Mouse (Mus musculus): Measurements from ENCODE around the gene Bhlhe23. TPM values are rescaled to one million over a fixed set of nuclear protein-coding genes. Genes with fewer than 3 reads are reported as not detected.

Gene Bhlhe23
- polyA plus RNA-seq, 1 experiment from 2014 or later, result not detected

GRCm38 (mm10) chr2:180755896-180756295 lies 20.8 kb downstream of the Bhlhe23 start:
- H3K27ac ChIP-seq (ENCODE audit: low read length), result no peak overlapping the region
- H3K36me3 ChIP-seq (ENCODE audit: control insufficient read depth, insufficient read depth), result no peaks in the 10 kb centered on the region
- no peak overlapping the region for H3K4me3 ChIP-seq (ENCODE audit: low read depth, low read length)
- no peak for ATAC-seq (ENCODE audit: low read depth)
- no peaks in the 10 kb centered on the region for H3K9me3 ChIP-seq (replicated peaks; ENCODE audit: control insufficient read depth, low read length)
- H3K4me2 ChIP-seq (ENCODE audit: low read depth, low read length), result no peak overlapping the region
- 2% methylated on average over 8 of the region's 8 CpGs for WGBS (ENCODE audit: insufficient replicate concordance)
- H3K9ac ChIP-seq (ENCODE audit: low read depth, low read length), result no peak overlapping the region
- no peaks in the 10 kb centered on the region for H3K4me1 ChIP-seq (ENCODE audit: control insufficient read depth, low read depth, low read length)
- no peaks in the 10 kb centered on the region for H3K27me3 ChIP-seq (ENCODE audit: control insufficient read depth, insufficient read depth, low read depth, low read length)

- H3K4me3 ChIP-seq (ENCODE audit: low read depth, low read length), result no peak overlapping the region
- no peak overlapping the region for H3K27ac ChIP-seq (ENCODE audit: low read length)
- no peaks in the 10 kb centered on the region for H3K27me3 ChIP-seq (ENCODE audit: control insufficient read depth, insufficient read depth, low read depth, low read length)
- H3K4me1 ChIP-seq (ENCODE audit: control insufficient read depth, low read depth, low read length), result no peaks in the 10 kb centered on the region
- no peak overlapping the region for H3K4me2 ChIP-seq (ENCODE audit: low read depth, low read length)
- no peaks in the 10 kb centered on the region for H3K36me3 ChIP-seq (ENCODE audit: control insufficient read depth, insufficient read depth)
- ATAC-seq (ENCODE audit: low read depth), result no peak
- no peak overlapping the region for H3K9ac ChIP-seq (ENCODE audit: low read depth, low read length)
- 60% methylated on average over 5 of the region's 5 CpGs for WGBS (ENCODE audit: insufficient replicate concordance)
- H3K9me3 ChIP-seq (replicated peaks; ENCODE audit: control insufficient read depth, low read length), result no peaks in the 10 kb centered on the region
Observed at GRCm38 (mm10) chr2:180754976-180755688, 21.6 kb downstream of the Bhlhe23 start.

GRCm38 (mm10) chr2:180748904-180749303 lies 27.8 kb downstream of the Bhlhe23 start:
- no peak overlapping the region for H3K4me3 ChIP-seq (ENCODE audit: low read depth, low read length)
- no peak overlapping the region for H3K9ac ChIP-seq (ENCODE audit: low read depth, low read length)
- H3K4me1 ChIP-seq (ENCODE audit: control insufficient read depth, low read depth, low read length), result no peaks in the 10 kb centered on the region
- ATAC-seq (ENCODE audit: low read depth), result no peak
- no peaks in the 10 kb centered on the region for H3K36me3 ChIP-seq (ENCODE audit: control insufficient read depth, insufficient read depth)
- WGBS (ENCODE audit: insufficient replicate concordance), result 39% methylated on average over 5 of the region's 5 CpGs
- peaks cover 4% of the 10 kb centered on the region; the same call in 1 of the 2 replicates for H3K27me3 ChIP-seq (ENCODE audit: control insufficient read depth, insufficient read depth, low read depth, low read length)
- H3K9me3 ChIP-seq (replicated peaks; ENCODE audit: control insufficient read depth, low read length), result no peaks in the 10 kb centered on the region
- no peak overlapping the region for H3K27ac ChIP-seq (ENCODE audit: low read length)
- H3K4me2 ChIP-seq (ENCODE audit: low read depth, low read length), result no peak overlapping the region

GRCm38 (mm10) chr2:180746569-180747192 lies 30.0 kb downstream of the Bhlhe23 start:
- 46% methylated on average over 5 of the region's 5 CpGs for WGBS (ENCODE audit: insufficient replicate concordance)
- H3K9me3 ChIP-seq (replicated peaks; ENCODE audit: control insufficient read depth, low read length), result no peaks in the 10 kb centered on the region
- H3K27me3 ChIP-seq (ENCODE audit: control insufficient read depth, insufficient read depth, low read depth, low read length), result peaks cover 4% of the 10 kb centered on the region; the same call in 1 of the 2 replicates
- no peak overlapping the region for H3K27ac ChIP-seq (ENCODE audit: low read length)
- H3K4me3 ChIP-seq (ENCODE audit: low read depth, low read length), result no peak overlapping the region
- no peak overlapping the region for H3K4me2 ChIP-seq (ENCODE audit: low read depth, low read length)
- no peak for ATAC-seq (ENCODE audit: low read depth)
- no peak overlapping the region for H3K9ac ChIP-seq (ENCODE audit: low read depth, low read length)
- no peaks in the 10 kb centered on the region for H3K4me1 ChIP-seq (ENCODE audit: control insufficient read depth, low read depth, low read length)
- H3K36me3 ChIP-seq (ENCODE audit: control insufficient read depth, insufficient read depth), result no peaks in the 10 kb centered on the region

- no peak overlapping the region for H3K4me3 ChIP-seq (ENCODE audit: low read depth, low read length)
- no peaks in the 10 kb centered on the region for H3K4me1 ChIP-seq (ENCODE audit: control insufficient read depth, low read depth, low read length)
- peaks cover 4% of the 10 kb centered on the region; the same call in 1 of the 2 replicates for H3K27me3 ChIP-seq (ENCODE audit: control insufficient read depth, insufficient read depth, low read depth, low read length)
- no peak overlapping the region for H3K4me2 ChIP-seq (ENCODE audit: low read depth, low read length)
- peak; percentile 68 for ATAC-seq (ENCODE audit: low read depth)
- no peak overlapping the region for H3K27ac ChIP-seq (ENCODE audit: low read length)
- 28% methylated on average over 17 of the region's 17 CpGs for WGBS (ENCODE audit: insufficient replicate concordance)
- H3K9me3 ChIP-seq (replicated peaks; ENCODE audit: control insufficient read depth, low read length), result no peaks in the 10 kb centered on the region
- no peak overlapping the region for H3K9ac ChIP-seq (ENCODE audit: low read depth, low read length)
- H3K36me3 ChIP-seq (ENCODE audit: control insufficient read depth, insufficient read depth), result no peaks in the 10 kb centered on the region
Observed at GRCm38 (mm10) chr2:180745248-180745927, 31.3 kb downstream of the Bhlhe23 start.

- no peak for ATAC-seq (ENCODE audit: low read depth)
- H3K9me3 ChIP-seq (replicated peaks; ENCODE audit: control insufficient read depth, low read length), result no peaks in the 10 kb centered on the region
- no peak overlapping the region for H3K27ac ChIP-seq (ENCODE audit: low read length)
- H3K4me1 ChIP-seq (ENCODE audit: control insufficient read depth, low read depth, low read length), result no peaks in the 10 kb centered on the region
- 85% methylated on average over 2 of the region's 2 CpGs for WGBS (ENCODE audit: insufficient replicate concordance)
- no peak overlapping the region for H3K4me2 ChIP-seq (ENCODE audit: low read depth, low read length)
- no peak overlapping the region for H3K4me3 ChIP-seq (ENCODE audit: low read depth, low read length)
- no peak overlapping the region for H3K9ac ChIP-seq (ENCODE audit: low read depth, low read length)
- H3K36me3 ChIP-seq (ENCODE audit: control insufficient read depth, insufficient read depth), result no peaks in the 10 kb centered on the region
- H3K27me3 ChIP-seq (ENCODE audit: control insufficient read depth, insufficient read depth, low read depth, low read length), result peaks cover 4% of the 10 kb centered on the region; the same call in 1 of the 2 replicates
Observed at GRCm38 (mm10) chr2:180743321-180743720, 33.4 kb downstream of the Bhlhe23 start.

- H3K9ac ChIP-seq (ENCODE audit: low read depth, low read length), result no peak overlapping the region
Observed at GRCm38 (mm10) chr2:180742820-180743219, 33.9 kb downstream of the Bhlhe23 start.

GRCm38 (mm10) chr2:180741421-180741820 lies 35.3 kb downstream of the Bhlhe23 start:
- no peak overlapping the region for H3K27ac ChIP-seq (ENCODE audit: low read length)
- no peaks in the 10 kb centered on the region for H3K9me3 ChIP-seq (replicated peaks; ENCODE audit: control insufficient read depth, low read length)
- no peaks in the 10 kb centered on the region for H3K27me3 ChIP-seq (ENCODE audit: control insufficient read depth, insufficient read depth, low read depth, low read length)
- 52% methylated on average over 7 of the region's 7 CpGs for WGBS (ENCODE audit: insufficient replicate concordance)
- no peak overlapping the region for H3K4me3 ChIP-seq (ENCODE audit: low read depth, low read length)
- H3K36me3 ChIP-seq (ENCODE audit: control insufficient read depth, insufficient read depth), result no peaks in the 10 kb centered on the region; the same call in 1 of the 2 replicates
- no peak for ATAC-seq (ENCODE audit: low read depth)
- H3K4me1 ChIP-seq (ENCODE audit: control insufficient read depth, low read depth, low read length), result no peaks in the 10 kb centered on the region
- H3K9ac ChIP-seq (ENCODE audit: low read depth, low read length), result no peak overlapping the region
- no peak overlapping the region for H3K4me2 ChIP-seq (ENCODE audit: low read depth, low read length)

More at GRCm38 (mm10) chr2:180742820-180743219, 33.9 kb downstream of the Bhlhe23 start:
- Histone ChIP-seq H3K27me3 (ENCODE audit: control insufficient read depth, insufficient read depth, low read depth, low read length) (peaks cover 2% of the 10 kb centered on the region; the same call in 1 of the 2 replicates), H3K9me3 (replicated peaks; ENCODE audit: control insufficient read depth, low read length) (no peaks in the 10 kb centered on the region), H3K4me3 (ENCODE audit: low read depth, low read length) (no peak overlapping the region), H3K36me3 (ENCODE audit: control insufficient read depth, insufficient read depth) (no peaks in the 10 kb centered on the region; the same call in 1 of the 2 replicates), H3K4me2 (ENCODE audit: low read depth, low read length) (no peak overlapping the region), H3K4me1 (ENCODE audit: control insufficient read depth, low read depth, low read length) (no peaks in the 10 kb centered on the region), H3K27ac (ENCODE audit: low read length) (no peak overlapping the region)
- 62% methylated on average over 6 of the region's 6 CpGs for WGBS (ENCODE audit: insufficient replicate concordance)
- ATAC-seq (ENCODE audit: low read depth), result no peak

- 37% methylated on average over 3 of the region's 3 CpGs for WGBS (ENCODE audit: insufficient replicate concordance)
- H3K4me3 ChIP-seq (ENCODE audit: low read depth, low read length), result no peak overlapping the region
- H3K9ac ChIP-seq (ENCODE audit: low read depth, low read length), result no peak overlapping the region
- no peaks in the 10 kb centered on the region for H3K9me3 ChIP-seq (replicated peaks; ENCODE audit: control insufficient read depth, low read length)
- no peak for ATAC-seq (ENCODE audit: low read depth)
- no peaks in the 10 kb centered on the region for H3K27me3 ChIP-seq (ENCODE audit: control insufficient read depth, insufficient read depth, low read depth, low read length)
- H3K4me2 ChIP-seq (ENCODE audit: low read depth, low read length), result no peak overlapping the region
- no peaks in the 10 kb centered on the region; the same call in 1 of the 2 replicates for H3K36me3 ChIP-seq (ENCODE audit: control insufficient read depth, insufficient read depth)
- H3K4me1 ChIP-seq (ENCODE audit: control insufficient read depth, low read depth, low read length), result no peaks in the 10 kb centered on the region
- H3K27ac ChIP-seq (ENCODE audit: low read length), result no peak overlapping the region
Observed at GRCm38 (mm10) chr2:180740349-180740748, 36.4 kb downstream of the Bhlhe23 start.

All from liver, embryonic 16.5 days (tissue).